Mouse (Mus musculus): ENCODE measurements around the gene Zdhhc1. TPM values are rescaled to one million over a fixed set of nuclear protein-coding genes. Genes with fewer than 3 reads are reported as not detected.

The Zdhhc1 gene
- polyA plus RNA-seq, 1 experiment, result 24.7 TPM

DNA sequence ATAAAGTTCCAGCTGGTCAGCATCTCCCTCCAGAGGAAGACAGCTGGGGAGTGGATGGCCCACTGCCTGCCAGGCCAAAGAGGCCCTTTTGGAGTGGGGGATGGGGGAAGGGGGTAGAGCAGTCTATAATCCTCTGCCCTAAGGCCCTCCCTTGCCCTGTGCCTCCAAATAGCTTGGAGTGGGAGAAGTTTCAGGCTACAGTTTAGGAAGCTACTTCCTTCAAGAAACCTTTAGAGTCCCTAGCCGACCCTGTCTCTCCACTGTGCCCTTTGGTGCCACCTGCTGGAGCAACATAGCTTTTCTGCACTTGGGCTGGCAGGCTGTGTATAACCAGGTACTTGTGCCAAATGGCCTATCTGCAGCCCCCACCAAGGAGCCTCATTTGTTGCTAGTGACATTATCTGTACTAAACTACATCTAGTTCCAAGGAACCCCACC lies 37.2 kb upstream of the Zdhhc1 start:
- Histone ChIP-seq H3K4me1 (ENCODE audit: control insufficient read depth, insufficient read depth, low read length) (no peaks in the 10 kb centered on the region), H3K4me3 (ENCODE audit: insufficient read depth, low read length) (no peak overlapping the region), H3K27ac (ENCODE audit: insufficient read depth, low read length) (no peak overlapping the region)
- TF ChIP-seq POLR2A (IDR thresholded peaks at IDR 0.05; ENCODE audit: low read depth, low read length) (no peak), CTCF (IDR thresholded peaks at IDR 0.05; ENCODE audit: borderline replicate concordance, insufficient read depth, low read length) (peak; percentile 75)

DNA sequence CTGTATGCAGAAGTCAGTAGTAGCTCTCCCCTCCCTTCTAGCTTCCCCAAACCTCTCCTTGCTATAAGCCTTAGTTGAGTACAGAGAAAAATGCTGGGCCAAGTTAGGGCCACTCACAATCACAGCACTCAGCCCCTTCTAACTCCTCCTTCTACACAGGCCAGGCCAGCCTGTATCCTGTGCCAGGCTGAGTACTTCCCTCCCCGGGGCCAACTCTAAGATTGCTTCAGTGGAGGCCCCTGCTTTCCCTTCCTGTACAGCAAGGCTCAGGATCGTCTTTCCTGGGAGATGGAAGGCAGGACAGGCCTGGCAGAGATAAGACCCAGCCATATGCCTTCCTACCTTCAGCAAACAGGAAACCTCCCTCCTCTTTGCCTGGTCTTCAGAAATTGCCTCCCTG lies 36.7 kb upstream of the Zdhhc1 start:
- Histone ChIP-seq H3K4me3 (ENCODE audit: insufficient read depth, low read length) (no peak overlapping the region), H3K27ac (ENCODE audit: insufficient read depth, low read length) (no peak overlapping the region), H3K4me1 (ENCODE audit: control insufficient read depth, insufficient read depth, low read length) (no peaks in the 10 kb centered on the region)
- no peak for TF ChIP-seq CTCF (IDR thresholded peaks at IDR 0.05; ENCODE audit: borderline replicate concordance, insufficient read depth, low read length)

DNA sequence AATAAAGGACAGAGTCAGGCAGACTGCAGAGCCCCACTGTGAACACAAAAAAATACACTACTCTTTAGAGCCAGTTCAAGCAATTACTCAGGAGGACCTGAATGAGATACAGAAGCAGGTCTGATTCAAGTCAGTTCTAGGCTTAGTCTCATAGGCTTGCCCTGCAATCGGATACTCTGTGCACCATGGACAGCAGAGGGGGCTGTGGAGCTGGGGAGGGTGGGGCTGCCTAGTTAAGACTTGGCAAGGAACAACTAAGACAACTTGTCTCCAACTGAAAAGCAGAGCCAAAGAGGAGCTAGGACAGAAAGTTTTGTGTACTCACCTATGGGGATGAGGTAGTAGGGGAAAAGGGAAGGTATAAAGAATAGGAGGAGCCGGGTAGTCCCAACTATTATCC lies 35.1 kb upstream of the Zdhhc1 start:
- Histone ChIP-seq H3K4me3 (ENCODE audit: insufficient read depth, low read length) (no peak overlapping the region), H3K27ac (ENCODE audit: insufficient read depth, low read length) (no peak overlapping the region), H3K4me1 (ENCODE audit: control insufficient read depth, insufficient read depth, low read length) (no peaks in the 10 kb centered on the region)
- TF ChIP-seq CTCF (IDR thresholded peaks at IDR 0.05; ENCODE audit: borderline replicate concordance, insufficient read depth, low read length) (peak; percentile 37; the same call in 1 of the 2 replicates), POLR2A (IDR thresholded peaks at IDR 0.05; ENCODE audit: low read depth, low read length) (no peak)

DNA sequence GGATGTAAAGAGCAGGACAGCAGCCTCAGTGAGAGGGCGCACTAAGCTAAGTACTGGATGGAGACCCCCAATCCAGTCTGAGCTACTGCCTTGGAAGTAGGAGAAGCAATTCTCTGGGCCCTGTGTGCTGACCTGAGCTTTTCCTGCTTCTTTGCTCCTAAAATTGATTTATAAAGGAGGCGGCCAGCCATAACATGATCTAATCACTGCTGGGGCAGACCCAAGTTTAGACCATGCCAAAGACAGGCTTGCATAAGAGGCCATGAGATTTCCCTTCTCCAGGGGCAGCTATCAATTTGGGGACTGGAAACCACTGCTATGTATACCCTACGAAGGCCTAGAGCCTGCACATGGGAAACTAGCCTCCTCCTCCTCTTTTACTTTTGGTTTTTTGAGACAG lies 32.6 kb upstream of the Zdhhc1 start:
- H3K4me1 ChIP-seq (ENCODE audit: control insufficient read depth, insufficient read depth, low read length), result no peaks in the 10 kb centered on the region
- TF ChIP-seq CTCF (IDR thresholded peaks at IDR 0.05; ENCODE audit: borderline replicate concordance, insufficient read depth, low read length) (no peak), POLR2A (IDR thresholded peaks at IDR 0.05; ENCODE audit: low read depth, low read length) (no peak)
- no peak overlapping the region for H3K4me3 ChIP-seq (ENCODE audit: insufficient read depth, low read length)
- no peak overlapping the region for H3K27ac ChIP-seq (ENCODE audit: insufficient read depth, low read length)

DNA sequence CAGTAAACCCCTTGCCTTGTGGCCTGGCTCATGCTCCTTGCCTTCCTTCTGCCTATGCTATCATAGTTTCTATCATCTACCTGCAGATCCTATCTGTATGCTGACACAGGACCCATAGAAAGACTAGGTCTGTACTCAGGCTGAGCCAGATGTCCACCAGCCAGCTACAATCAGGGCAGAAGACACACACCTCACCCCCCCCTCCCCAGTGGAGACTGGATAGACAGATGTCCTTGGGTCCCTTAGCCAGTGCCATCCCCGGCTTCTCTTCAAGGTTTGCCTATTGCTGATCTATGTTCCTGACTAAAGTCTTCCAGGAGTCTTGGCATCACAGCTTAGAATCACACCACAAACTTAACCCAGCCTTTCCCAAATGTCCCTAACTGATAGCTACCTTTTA lies 31.5 kb upstream of the Zdhhc1 start:
- TF ChIP-seq CTCF (IDR thresholded peaks at IDR 0.05; ENCODE audit: borderline replicate concordance, insufficient read depth, low read length), result no peak
- TF ChIP-seq POLR2A (IDR thresholded peaks at IDR 0.05; ENCODE audit: low read depth, low read length), result no peak

DNA sequence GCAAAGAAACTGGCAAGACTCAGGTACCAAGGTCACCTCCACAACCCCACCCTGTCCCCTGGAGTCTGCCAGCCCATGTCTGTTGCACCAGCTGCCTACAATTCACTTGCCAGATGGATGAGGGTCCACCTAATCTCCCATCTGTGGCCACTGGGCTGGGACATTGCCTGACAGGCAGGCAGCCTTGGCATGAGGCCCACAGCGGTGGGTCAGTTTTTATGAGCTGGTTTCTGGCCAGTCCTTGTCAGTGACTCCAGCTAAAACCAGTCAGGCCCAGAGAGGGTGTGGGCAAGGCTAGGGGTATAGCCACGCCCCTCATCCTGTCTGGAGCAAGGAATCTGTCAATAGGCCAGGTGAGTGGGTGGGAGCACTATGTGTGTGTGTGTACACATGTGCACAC lies 30.4 kb upstream of the Zdhhc1 start:
- TF ChIP-seq CTCF (IDR thresholded peaks at IDR 0.05; ENCODE audit: borderline replicate concordance, insufficient read depth, low read length) (no peak), POLR2A (IDR thresholded peaks at IDR 0.05; ENCODE audit: low read depth, low read length) (no peak)
- Histone ChIP-seq H3K4me1 (ENCODE audit: control insufficient read depth, insufficient read depth, low read length) (no peaks in the 10 kb centered on the region), H3K27ac (ENCODE audit: insufficient read depth, low read length) (no peak overlapping the region), H3K4me3 (ENCODE audit: insufficient read depth, low read length) (no peak overlapping the region)

More for the DNA sequence above, 31.5 kb upstream of the Zdhhc1 start:
- Histone ChIP-seq H3K27ac (ENCODE audit: insufficient read depth, low read length) (no peak overlapping the region), H3K4me3 (ENCODE audit: insufficient read depth, low read length) (no peak overlapping the region), H3K4me1 (ENCODE audit: control insufficient read depth, insufficient read depth, low read length) (no peaks in the 10 kb centered on the region)

DNA sequence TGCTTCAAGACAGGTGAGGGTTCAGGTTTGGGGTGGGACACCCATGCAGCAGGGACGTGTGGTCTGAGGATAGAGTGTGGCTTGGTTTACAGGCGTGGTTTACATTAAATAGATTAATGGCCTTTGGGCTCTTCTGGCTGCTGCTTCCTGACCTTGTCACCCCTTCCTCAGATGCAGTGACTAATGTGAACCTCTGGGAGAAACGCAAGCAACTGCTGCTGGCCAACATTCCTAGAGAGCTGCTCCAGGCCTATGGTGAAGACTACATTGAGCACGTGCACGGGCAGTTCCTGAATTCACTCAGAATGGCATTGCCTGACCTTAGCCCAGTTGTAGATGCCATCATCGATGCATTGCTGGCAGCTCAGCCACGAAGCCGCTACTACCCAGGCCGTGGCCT lies 26.2 kb upstream of the Zdhhc1 start:
- TF ChIP-seq CTCF (IDR thresholded peaks at IDR 0.05; ENCODE audit: borderline replicate concordance, insufficient read depth, low read length), result no peak
- TF ChIP-seq POLR2A (IDR thresholded peaks at IDR 0.05; ENCODE audit: low read depth, low read length), result no peak
- Histone ChIP-seq H3K4me1 (ENCODE audit: control insufficient read depth, insufficient read depth, low read length) (0 out of 2 replicates have a peak, but pooled peaks cover 4% of the 10 kb centered on the region), H3K4me3 (ENCODE audit: insufficient read depth, low read length) (no peak overlapping the region), H3K27ac (ENCODE audit: insufficient read depth, low read length) (no peak overlapping the region)

DNA sequence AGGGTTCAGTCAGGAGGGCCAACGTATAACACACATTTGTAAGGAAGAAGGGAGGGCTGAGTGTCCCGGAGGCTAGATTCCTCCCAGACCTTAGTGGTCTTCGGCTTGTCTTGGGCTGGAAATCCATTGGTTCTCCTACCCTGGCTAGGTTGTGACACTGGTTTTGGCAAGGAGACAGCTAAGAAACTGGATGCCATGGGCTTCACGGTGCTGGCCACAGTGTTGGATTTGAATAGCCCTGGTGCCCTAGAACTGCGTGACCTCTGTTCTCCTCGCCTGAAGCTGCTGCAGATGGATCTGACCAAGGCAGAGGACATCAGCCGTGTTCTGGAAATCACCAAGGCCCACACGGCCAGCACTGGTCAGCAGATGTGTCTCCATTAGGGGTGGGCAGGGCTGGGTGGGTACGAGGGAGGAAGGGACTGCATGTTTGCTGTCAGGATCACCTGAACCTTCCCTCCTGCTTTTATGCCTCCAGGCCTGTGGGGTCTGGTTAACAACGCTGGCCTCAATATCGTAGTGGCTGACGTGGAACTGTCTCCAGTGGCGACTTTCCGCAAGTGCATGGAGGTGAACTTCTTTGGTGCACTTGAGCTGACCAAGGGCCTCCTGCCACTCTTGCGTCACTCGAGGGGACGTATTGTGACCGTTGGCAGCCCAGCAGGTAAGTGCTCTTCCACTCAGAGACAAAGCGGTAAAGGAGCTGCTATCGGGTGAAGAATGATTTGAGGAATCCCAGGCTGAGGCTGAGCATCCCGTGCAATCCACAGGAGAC lies 25.5 kb upstream of the Zdhhc1 start:
- no peak overlapping the region for H3K4me3 ChIP-seq (ENCODE audit: insufficient read depth, low read length)
- H3K27ac ChIP-seq (ENCODE audit: insufficient read depth, low read length), result no peak overlapping the region
- no peak for TF ChIP-seq CTCF (IDR thresholded peaks at IDR 0.05; ENCODE audit: borderline replicate concordance, insufficient read depth, low read length)
- TF ChIP-seq POLR2A (IDR thresholded peaks at IDR 0.05; ENCODE audit: low read depth, low read length), result no peak
- 0 out of 2 replicates have a peak, but pooled peaks cover 4% of the 10 kb centered on the region for H3K4me1 ChIP-seq (ENCODE audit: control insufficient read depth, insufficient read depth, low read length)

DNA sequence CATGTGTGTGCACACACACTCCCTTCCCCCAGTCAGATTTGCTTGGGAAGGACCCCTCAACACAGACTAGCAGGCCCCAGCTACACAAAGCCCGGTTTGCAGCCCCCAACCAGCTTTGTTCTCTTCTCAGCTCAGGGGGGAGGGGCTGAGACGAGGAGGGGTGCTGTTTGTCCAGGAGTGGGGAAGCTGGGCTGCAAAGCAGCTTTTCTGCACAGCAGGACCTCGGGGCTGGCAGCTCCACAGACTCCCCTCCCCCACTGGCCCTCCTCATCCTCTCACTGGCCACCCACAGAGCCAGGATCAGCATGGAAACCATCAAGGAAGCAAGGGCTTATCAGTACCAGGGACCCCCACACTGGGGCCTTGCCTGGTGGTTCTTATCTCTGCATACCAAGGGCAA lies 24.4 kb upstream of the Zdhhc1 start:
- Histone ChIP-seq H3K4me3 (ENCODE audit: insufficient read depth, low read length) (no peak overlapping the region), H3K27ac (ENCODE audit: insufficient read depth, low read length) (no peak overlapping the region)
- TF ChIP-seq POLR2A (IDR thresholded peaks at IDR 0.05; ENCODE audit: low read depth, low read length) (no peak), CTCF (IDR thresholded peaks at IDR 0.05; ENCODE audit: borderline replicate concordance, insufficient read depth, low read length) (no peak)

DNA sequence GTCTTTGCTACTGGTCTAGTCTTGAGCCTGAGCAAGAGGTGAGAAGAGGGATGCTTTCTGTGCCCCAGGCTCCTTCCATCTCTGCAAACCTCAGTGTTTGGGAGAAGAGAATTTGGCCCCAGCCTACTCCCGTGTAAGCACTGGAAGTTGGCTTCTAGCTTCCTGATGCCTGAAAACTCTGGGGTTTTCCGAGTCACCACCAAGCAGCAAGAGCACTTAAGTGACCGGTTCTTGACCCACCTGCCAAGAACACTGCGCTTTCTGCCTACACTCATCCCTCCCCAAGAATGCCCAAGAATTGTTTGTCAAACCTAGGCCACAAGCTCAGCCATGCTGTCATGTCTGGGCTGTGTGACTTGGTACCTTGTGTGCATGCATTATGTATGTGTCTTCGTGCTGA lies 23.8 kb upstream of the Zdhhc1 start:
- TF ChIP-seq POLR2A (IDR thresholded peaks at IDR 0.05; ENCODE audit: low read depth, low read length), result no peak
- no peak for TF ChIP-seq CTCF (IDR thresholded peaks at IDR 0.05; ENCODE audit: borderline replicate concordance, insufficient read depth, low read length)
- H3K27ac ChIP-seq (ENCODE audit: insufficient read depth, low read length), result no peak overlapping the region
- 0 out of 2 replicates have a peak, but pooled peaks cover 4% of the 10 kb centered on the region for H3K4me1 ChIP-seq (ENCODE audit: control insufficient read depth, insufficient read depth, low read length)
- no peak overlapping the region for H3K4me3 ChIP-seq (ENCODE audit: insufficient read depth, low read length)

More for the DNA sequence above, 24.4 kb upstream of the Zdhhc1 start:
- H3K4me1 ChIP-seq (ENCODE audit: control insufficient read depth, insufficient read depth, low read length), result 0 out of 2 replicates have a peak, but pooled peaks cover 4% of the 10 kb centered on the region
